Mouse (Mus musculus): ENCODE data around the gene Anp32a. TPM values are rescaled to one million over a fixed set of nuclear protein-coding genes. Genes with fewer than 3 reads are reported as not detected.

Gene Anp32a
- total RNA-seq, 2 experiments from 2014 or later: 206 to 209 TPM

- intact Hi-C loops (cut with DNase I): no loop called here
- DNase-seq: no peak
Measured at GRCm38 (mm10) chr9:62389735-62390134, 48.6 kb downstream of the Anp32a start.

GRCm38 (mm10) chr9:62393531-62393930 is 52.4 kb downstream of the Anp32a start:
- intact Hi-C loops (cut with DNase I): no loop called here
- DNase-seq: no peak

- no peak for DNase-seq
- intact Hi-C loops (cut with DNase I): no loop called here
Measured at GRCm38 (mm10) chr9:62394163-62394562, 53.1 kb downstream of the Anp32a start.

- DNase-seq: no peak
- intact Hi-C loops (cut with DNase I): no loop called here
Measured at GRCm38 (mm10) chr9:62400531-62401170, 59.6 kb downstream of the Anp32a start.

- DNase-seq: no peak
- intact Hi-C loops (cut with DNase I): no loop called here
Measured at GRCm38 (mm10) chr9:62401589-62401988, 60.5 kb downstream of the Anp32a start.

- intact Hi-C loops (cut with DNase I): loop anchor here (2.0 kb wide), 1 partner anchor 22 kb away; no protein-coding TSS in a partner anchor
Measured at GRCm38 (mm10) chr9:62406423-62407013, 65.4 kb downstream of the Anp32a start.

GRCm38 (mm10) chr9:62407357-62408146 is 66.5 kb downstream of the Anp32a start:
- no peak for DNase-seq
- intact Hi-C loops (cut with DNase I): loop anchor here (2.0 kb wide), 1 partner anchor 23 kb away; no protein-coding TSS in a partner anchor

More at GRCm38 (mm10) chr9:62406423-62407013, 65.4 kb downstream of the Anp32a start:
- no peak for DNase-seq

- intact Hi-C loops (cut with DNase I): loop anchor here (5.0 kb wide), 1 partner anchor 49 kb away; no protein-coding TSS in a partner anchor
Measured at GRCm38 (mm10) chr9:62418742-62419141, 77.6 kb downstream of the Anp32a start.

GRCm38 (mm10) chr9:62420261-62420917 is 79.3 kb downstream of the Anp32a start:
- peak in 1 of 2 experiments; percentile 69 for DNase-seq
- intact Hi-C loops (cut with DNase I): no loop called here

More at GRCm38 (mm10) chr9:62418742-62419141, 77.6 kb downstream of the Anp32a start:
- no peak for DNase-seq

- DNase-seq: peak; percentile 86 to 90
- intact Hi-C loops (cut with DNase I): no loop called here
Measured at GRCm38 (mm10) chr9:62421027-62421426, 79.9 kb downstream of the Anp32a start.

GRCm38 (mm10) chr9:62421911-62422310 is 80.8 kb downstream of the Anp32a start:
- intact Hi-C loops (cut with DNase I): no loop called here
- no peak for DNase-seq

- intact Hi-C loops (cut with DNase I): no loop called here
- no peak for DNase-seq
Measured at GRCm38 (mm10) chr9:62422926-62423325, 81.8 kb downstream of the Anp32a start.

- no peak for DNase-seq
- intact Hi-C loops (cut with DNase I): no loop called here
Measured at GRCm38 (mm10) chr9:62423871-62424270, 82.8 kb downstream of the Anp32a start.

- DNase-seq: no peak
- intact Hi-C loops (cut with DNase I): no loop called here
Measured at GRCm38 (mm10) chr9:62425265-62425664, 84.2 kb downstream of the Anp32a start.

- intact Hi-C loops (cut with DNase I): no loop called here
- no peak for DNase-seq
Measured at GRCm38 (mm10) chr9:62426021-62426420, 84.9 kb downstream of the Anp32a start.

- no peak for DNase-seq
- intact Hi-C loops (cut with DNase I): no loop called here
Measured at GRCm38 (mm10) chr9:62426531-62426930, 85.4 kb downstream of the Anp32a start.

- intact Hi-C loops (cut with DNase I): no loop called here
- DNase-seq: no peak
Measured at GRCm38 (mm10) chr9:62427010-62427409, 85.9 kb downstream of the Anp32a start.

Data from heart, postnatal 36 days (tissue).